Mouse (Mus musculus) embryo, embryonic 11.5 days (tissue): Measurements from ENCODE around the gene Arsb.
A peak's percentile ranks its signal among the peaks of the same experiment; 100 is the strongest.
"Not testable (repeated sequence)": the region's sequence is repeated elsewhere in the genome, so short reads cannot be mapped to it uniquely, and the experiment has no call there.

ENCODE experiments used
- DNase-seq: peaks from one replicate; pipeline ENCODE4 v3.0.0-alpha.2; 2012; ENCODE audit warnings: low read depth, low spot score

Gene Arsb

GRCm38 (mm10) chr13:93787647-93788046 is 16.2 kb downstream of the Arsb start:
- no peak for DNase-seq

- peak; percentile 57 for DNase-seq
These were observed 21.7 kb downstream of the Arsb start for GRCm38 (mm10) chr13:93792945-93793642.

- no peak for DNase-seq
These were observed 22.3 kb downstream of the Arsb start for GRCm38 (mm10) chr13:93793643-93794182.

GRCm38 (mm10) chr13:93797011-93797600 is 25.7 kb downstream of the Arsb start:
- no peak for DNase-seq

GRCm38 (mm10) chr13:93810311-93810710 is 38.9 kb downstream of the Arsb start:
- DNase-seq, result not testable (repeated sequence)

GRCm38 (mm10) chr13:93814081-93814480 is 42.7 kb downstream of the Arsb start:
- no peak for DNase-seq

- DNase-seq, result no peak
These were observed 43.2 kb downstream of the Arsb start for GRCm38 (mm10) chr13:93814676-93815075.

GRCm38 (mm10) chr13:93815128-93815527 is 43.7 kb downstream of the Arsb start:
- DNase-seq, result no peak

- DNase-seq, result no peak
These were observed 44.7 kb downstream of the Arsb start for GRCm38 (mm10) chr13:93816127-93816526.

- no peak for DNase-seq
These were observed 45.4 kb downstream of the Arsb start for GRCm38 (mm10) chr13:93816688-93817331.

- no peak for DNase-seq
These were observed 48.7 kb downstream of the Arsb start for GRCm38 (mm10) chr13:93820173-93820572.

- DNase-seq, result no peak
These were observed 50.6 kb downstream of the Arsb start for GRCm38 (mm10) chr13:93822001-93822400.

GRCm38 (mm10) chr13:93825792-93826558 is 54.5 kb downstream of the Arsb start:
- no peak for DNase-seq

- no peak for DNase-seq
These were observed 56.3 kb downstream of the Arsb start for GRCm38 (mm10) chr13:93827745-93828144.

GRCm38 (mm10) chr13:93829565-93830293 is 58.3 kb downstream of the Arsb start:
- no peak for DNase-seq

- no peak for DNase-seq
These were observed 58.8 kb downstream of the Arsb start for GRCm38 (mm10) chr13:93830294-93830645.

- no peak for DNase-seq
These were observed 66.2 kb downstream of the Arsb start for GRCm38 (mm10) chr13:93837481-93838225.

- DNase-seq, result no peak
These were observed 67.2 kb downstream of the Arsb start for GRCm38 (mm10) chr13:93838431-93839136.

- DNase-seq, result peak; percentile 60
These were observed 67.8 kb downstream of the Arsb start for GRCm38 (mm10) chr13:93839137-93839630.

GRCm38 (mm10) chr13:93839721-93840120 is 68.3 kb downstream of the Arsb start:
- no peak for DNase-seq
